Mouse (Mus musculus): Measurements from ENCODE around the gene Hist1h2be. TPM values are rescaled to one million over a fixed set of nuclear protein-coding genes. Genes with fewer than 3 reads are reported as not detected.
"Not testable (repeated sequence)": the region's sequence is repeated elsewhere in the genome, so short reads cannot be mapped to it uniquely, and the experiment has no call there.

The Hist1h2be gene
- total RNA-seq, 2 experiments from 2014 or later, result 10.8 to 17.5 TPM

DNA sequence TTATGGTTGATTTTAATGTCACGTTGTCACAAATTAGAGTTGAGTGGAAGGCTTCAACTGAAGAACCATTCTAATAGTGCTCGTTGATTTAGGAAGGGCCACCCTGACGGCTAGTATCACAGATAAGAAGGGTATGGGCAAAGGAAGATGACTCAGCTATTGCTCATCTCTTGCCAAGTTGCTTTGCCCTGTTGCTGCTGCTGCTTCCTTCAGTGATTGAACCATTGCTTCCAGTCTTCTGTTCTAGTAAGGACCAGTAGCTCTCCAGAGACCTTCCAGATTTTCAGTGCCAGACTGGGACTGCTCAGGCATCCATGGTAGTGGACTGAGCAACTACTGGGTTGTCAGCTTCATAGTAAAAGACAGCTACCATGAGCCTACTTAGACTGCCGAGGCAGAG, 11.7 kb downstream of the Hist1h2be start:
- intact Hi-C loops (cut with DNase I), result no loop called here
- TF ChIP-seq CTCF (IDR thresholded peaks at IDR 0.05), result no peak
- H3K4me3 ChIP-seq, result no peak overlapping the region
- H3K27ac ChIP-seq, result no peak overlapping the region
- DNase-seq, result no peak

DNA sequence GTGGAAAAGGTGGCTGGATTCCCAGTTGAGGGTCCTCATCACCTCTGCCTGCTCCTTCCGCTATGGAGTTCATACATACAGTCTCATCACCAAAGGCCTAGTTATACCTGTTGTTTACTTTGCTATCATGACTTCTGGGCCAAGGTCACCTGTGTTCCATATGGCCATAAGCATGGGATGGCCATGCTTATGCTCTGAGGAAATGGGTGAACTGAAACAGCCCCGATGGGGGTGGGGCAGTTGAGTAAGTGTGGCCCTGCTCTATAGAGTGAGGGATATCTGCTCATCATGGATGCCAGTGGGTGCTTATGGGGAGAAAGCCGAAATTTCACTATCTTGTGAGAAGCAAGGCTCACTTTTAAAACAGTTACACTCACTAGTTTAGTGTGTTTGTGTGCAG, 15.9 kb downstream of the Hist1h2be start:
- no peak for TF ChIP-seq CTCF (IDR thresholded peaks at IDR 0.05)
- intact Hi-C loops (cut with DNase I), result no loop called here
- no peak for DNase-seq
- no peak overlapping the region for H3K4me3 ChIP-seq
- no peak overlapping the region for H3K27ac ChIP-seq

DNA sequence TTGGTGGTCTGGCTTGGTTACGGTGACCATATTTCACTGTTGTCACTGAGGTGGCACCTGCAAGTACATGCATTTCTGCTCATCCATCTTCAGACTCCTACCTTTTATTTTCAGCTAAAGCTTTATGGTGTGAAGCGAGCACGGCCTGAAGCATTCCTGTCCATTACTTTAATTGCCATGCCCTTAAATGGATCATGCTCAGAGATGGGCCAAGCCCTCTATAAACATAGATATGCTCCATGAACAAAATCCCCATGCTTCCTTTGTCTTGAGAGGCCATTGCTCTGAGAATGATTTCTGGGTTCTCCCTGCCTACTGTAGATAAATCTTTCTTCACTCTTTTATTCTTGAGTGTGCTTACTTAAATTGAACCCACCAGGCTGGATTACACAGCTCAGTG, 16.5 kb downstream of the Hist1h2be start:
- no peak overlapping the region for H3K4me3 ChIP-seq
- intact Hi-C loops (cut with DNase I), result no loop called here
- no peak for TF ChIP-seq CTCF (IDR thresholded peaks at IDR 0.05)
- DNase-seq, result no peak
- H3K27ac ChIP-seq, result no peak overlapping the region

DNA sequence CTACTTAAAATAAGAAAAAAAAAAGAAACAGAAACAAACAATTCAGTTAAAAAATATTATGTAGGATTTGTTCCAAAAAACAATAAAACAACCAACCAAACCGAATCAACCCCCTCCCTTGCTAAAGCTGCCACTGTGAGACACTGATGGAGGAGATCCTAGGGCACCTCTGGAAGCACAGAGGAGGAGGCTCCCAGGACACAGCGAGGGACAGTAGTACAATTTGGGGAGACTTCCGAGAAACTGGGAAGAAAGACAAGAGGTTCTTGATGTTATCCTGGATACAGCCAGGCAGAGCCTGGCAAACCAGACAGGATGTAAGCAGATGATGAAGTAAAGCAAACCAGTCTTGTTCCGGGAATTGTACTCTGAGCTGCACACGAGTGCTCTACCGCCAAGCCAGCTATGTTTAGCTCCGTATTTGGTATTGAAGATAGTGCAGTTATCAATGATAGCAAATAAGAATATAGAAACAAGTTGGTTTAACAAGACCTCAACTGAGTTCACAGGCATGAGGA, 17.7 kb downstream of the Hist1h2be start:
- no peak overlapping the region for H3K27ac ChIP-seq
- no peak overlapping the region for H3K4me3 ChIP-seq
- no peak for TF ChIP-seq CTCF (IDR thresholded peaks at IDR 0.05)
- DNase-seq, result no peak
- intact Hi-C loops (cut with DNase I), result no loop called here

DNA sequence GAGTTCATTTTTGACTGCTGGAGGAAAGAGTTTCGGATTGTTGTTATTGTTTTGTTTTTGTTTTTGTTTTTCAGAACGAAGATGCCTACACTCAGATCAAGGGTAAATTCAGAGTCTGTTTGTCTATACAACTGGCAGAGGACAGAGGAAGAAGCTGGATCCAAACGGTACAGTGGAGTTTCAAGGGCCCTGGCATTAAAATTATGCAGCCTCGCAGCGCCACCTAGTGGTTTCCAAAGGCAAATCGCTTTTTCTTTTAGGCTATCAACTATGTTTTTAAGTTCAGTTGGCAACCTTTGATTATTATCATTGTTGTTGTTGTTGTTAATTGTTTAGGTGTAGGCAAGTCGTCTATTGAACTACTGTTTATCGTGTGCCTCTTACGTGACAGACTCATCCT, 23.0 kb downstream of the Hist1h2be start:
- peak; percentile 80 for DNase-seq
- intact Hi-C loops (cut with DNase I), result loop anchor here (1.0 to 5.0 kb wide), 2 partner anchors 76 to 174 kb away; no protein-coding TSS in a partner anchor
- Histone ChIP-seq H3K27ac (no peak overlapping the region), H3K4me3 (no peak overlapping the region)
- TF ChIP-seq CTCF (IDR thresholded peaks at IDR 0.05), result peak; percentile 94

DNA sequence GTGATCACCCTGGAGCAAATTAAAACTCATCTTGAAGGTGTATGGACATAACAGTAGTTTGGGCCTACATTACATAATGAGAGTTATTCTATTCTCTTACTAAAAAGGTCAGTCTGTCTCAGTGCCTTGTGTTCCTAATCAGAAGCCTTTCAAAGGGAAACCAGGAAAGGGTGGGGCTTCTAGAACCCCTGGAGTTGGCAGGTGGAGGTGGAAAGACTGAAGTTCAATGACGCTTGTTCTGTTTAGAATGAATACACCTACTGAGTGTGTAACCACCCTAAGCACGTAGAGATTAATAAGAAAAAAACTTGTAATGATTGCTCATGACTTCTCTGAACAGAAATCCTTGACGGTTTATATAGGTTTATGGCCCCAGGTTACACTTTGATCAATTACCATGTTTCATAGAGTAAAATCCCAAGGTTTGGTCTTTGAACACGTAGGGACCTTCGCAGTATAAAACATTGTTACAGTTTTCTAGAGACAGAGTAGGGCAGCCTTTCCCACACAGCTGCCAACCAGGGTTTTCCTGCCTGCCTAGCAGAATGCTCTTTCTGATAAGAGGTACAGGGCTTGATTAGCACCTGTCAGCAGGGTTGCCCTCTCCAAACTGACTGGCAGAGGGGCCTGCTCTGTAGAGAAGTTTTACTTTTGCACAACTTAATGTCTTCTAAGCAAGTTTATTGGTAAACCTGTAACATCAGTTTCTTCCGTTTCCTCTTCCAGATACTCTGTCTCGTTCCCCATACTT, 25.1 kb downstream of the Hist1h2be start:
- Histone ChIP-seq H3K4me3 (no peak overlapping the region), H3K27ac (no peak overlapping the region)
- TF ChIP-seq CTCF (IDR thresholded peaks at IDR 0.05), result no peak
- DNase-seq, result no peak
- intact Hi-C loops (cut with DNase I), result loop anchor here (5.0 kb wide), 1 partner anchor 73 kb away; no protein-coding TSS in a partner anchor

DNA sequence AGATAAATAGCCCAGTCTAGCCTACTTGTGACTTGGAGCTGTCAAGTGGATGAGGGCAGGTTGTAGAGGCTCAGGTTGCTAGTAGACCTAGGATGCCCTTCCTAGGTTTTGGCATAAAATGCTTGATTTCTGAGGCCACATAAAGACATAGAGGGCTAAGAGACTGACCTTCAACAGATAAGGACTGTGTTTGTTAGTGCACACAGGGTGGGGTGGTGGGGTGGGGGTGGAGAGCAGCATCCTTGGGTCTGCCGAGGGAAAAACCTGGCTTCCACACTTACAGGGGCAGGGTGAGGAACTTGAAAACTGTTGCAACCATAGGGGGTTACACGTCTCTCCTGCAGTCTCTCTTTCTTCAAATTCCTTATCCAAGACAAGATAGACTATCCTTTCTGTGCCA, 25.7 kb downstream of the Hist1h2be start:
- Histone ChIP-seq H3K4me3 (no peak overlapping the region), H3K27ac (no peak overlapping the region)
- intact Hi-C loops (cut with DNase I), result loop anchor here (5.0 kb wide), 1 partner anchor 73 kb away; no protein-coding TSS in a partner anchor
- DNase-seq, result no peak
- TF ChIP-seq CTCF (IDR thresholded peaks at IDR 0.05), result no peak

DNA sequence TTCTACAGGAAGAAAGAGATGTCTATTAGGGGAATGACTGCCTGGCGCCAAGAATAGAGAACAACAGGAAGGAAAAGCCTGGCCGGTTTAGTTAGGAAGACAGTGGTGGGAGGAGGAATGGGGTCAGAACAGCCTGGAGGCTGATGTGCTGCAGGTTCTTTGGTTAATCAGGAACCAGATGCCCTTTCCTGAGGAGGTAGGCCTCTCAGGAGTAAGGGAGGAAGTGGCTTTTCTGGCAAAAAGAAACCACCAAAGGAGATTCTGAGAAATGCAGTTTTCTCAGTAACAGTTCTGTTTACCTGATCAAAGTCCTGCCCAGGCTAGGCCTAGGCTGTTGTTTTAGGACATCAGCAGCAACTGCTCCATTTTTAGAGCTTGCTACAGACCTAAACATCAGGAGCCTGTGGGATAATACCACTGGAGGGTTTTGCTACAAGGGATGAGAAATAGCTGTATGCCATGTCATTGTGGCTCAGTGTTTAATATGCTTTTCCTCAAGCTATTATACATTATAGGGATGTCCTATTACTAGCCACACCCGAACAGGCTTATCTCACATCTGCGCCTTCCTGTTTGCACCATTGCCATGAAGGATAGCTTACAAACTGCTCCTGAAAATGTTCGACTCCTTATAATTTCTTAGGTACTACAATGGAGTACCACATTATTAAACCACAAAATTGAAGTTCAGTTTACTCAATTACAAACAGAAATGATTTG, 27.7 kb downstream of the Hist1h2be start:
- Histone ChIP-seq H3K4me3 (no peak overlapping the region), H3K27ac (0 out of 2 replicates have a peak overlapping the region, but pooled peaks have one; percentile 28)
- TF ChIP-seq CTCF (IDR thresholded peaks at IDR 0.05), result no peak
- intact Hi-C loops (cut with DNase I), result no loop called here
- DNase-seq, result no peak

DNA sequence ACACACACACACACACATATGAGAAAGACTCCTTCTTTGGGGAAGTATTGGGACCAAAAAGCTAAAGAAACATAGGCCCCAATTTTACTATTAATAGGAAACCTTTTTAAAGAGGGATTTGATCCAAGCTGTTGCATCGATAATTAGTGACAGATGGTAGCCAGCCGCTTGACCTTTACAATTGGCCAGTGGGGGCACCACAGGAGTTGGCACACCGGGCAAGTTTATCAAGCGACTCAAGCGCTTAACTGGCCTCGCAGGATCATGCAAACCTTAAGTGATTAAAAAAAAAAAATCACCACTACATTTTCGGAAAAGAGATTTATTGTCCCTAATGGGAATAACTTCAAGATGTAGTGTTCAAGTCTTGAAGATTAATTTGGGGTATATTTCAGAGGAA, 28.3 kb downstream of the Hist1h2be start:
- Histone ChIP-seq H3K4me3 (no peak overlapping the region), H3K27ac (no peak overlapping the region)
- DNase-seq, result no peak
- no peak for TF ChIP-seq CTCF (IDR thresholded peaks at IDR 0.05)
- intact Hi-C loops (cut with DNase I), result no loop called here

DNA sequence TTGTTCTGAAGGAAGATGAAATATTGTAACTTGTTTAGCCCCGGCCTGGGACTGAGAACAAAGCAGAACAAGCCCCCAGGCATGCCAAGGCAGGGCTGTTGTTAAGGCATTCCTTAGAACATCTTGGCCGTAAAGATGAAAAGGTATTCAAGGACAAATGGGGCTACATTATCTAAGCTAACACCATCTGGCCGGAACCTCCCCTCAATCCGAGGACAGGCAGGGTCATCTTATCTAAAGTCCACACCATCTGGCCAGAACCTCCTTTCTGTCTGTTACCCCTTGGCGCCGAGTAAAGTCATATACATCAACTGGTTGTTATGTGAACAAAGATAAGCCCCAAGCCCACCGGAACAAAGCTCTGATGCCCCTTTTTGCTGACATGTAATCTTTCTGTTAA, 29.0 kb downstream of the Hist1h2be start:
- DNase-seq; intact Hi-C loops (cut with DNase I); H3K27ac ChIP-seq; H3K4me3 ChIP-seq: not testable (repeated sequence)

DNA sequence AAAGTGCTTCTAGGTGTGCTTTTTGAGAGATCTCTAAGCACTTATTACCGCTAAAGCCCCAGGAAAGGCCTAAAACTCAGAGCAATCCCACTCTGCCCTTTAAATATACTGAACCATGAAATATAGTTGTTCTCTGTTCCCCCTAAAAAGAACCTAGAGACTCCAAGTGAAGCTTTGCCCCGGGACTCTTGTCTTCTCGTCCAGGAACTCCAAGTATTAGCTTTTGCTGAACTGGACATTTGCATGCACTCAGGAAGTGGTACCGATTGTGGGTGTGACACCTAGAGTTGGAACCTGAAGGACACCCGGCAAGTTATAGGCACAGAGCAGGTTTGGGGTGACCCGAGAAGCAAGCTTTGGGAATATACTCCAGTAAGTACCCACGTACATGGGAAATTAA, 29.7 kb downstream of the Hist1h2be start:
- DNase-seq, result no peak
- no peak for TF ChIP-seq CTCF (IDR thresholded peaks at IDR 0.05)
- Histone ChIP-seq H3K27ac (no peak overlapping the region), H3K4me3 (no peak overlapping the region)
- intact Hi-C loops (cut with DNase I), result no loop called here

DNA sequence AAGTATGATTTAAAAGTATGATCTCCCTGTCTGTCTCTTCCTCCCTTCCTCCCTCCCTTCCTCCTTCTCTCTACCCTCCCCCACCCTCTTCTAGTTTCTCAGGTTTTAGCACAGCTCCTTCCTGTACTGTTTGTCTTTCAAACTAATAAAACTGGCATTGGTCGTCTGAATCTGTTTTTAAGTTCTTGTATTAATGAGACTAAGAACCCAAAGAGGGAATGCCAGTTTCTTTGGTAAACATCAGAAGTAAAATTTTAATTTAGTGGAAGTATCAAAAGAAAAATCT, 34.0 kb downstream of the Hist1h2be start:
- Histone ChIP-seq H3K4me3 (peak overlapping the region; percentile 85), H3K27ac (peak overlapping the region; percentile 95)
- DNase-seq, result no peak
- intact Hi-C loops (cut with DNase I), result loop anchor here (5.0 kb wide), 1 partner anchor 1545 kb away; the partner anchor contains the start of genes Hist1h2ag, Hist1h2bj and Hist1h4i
- no peak for TF ChIP-seq CTCF (IDR thresholded peaks at IDR 0.05)

Data from gastrocnemius, adult 2 months (tissue).